Mouse (Mus musculus) cerebellum, adult 2 months (tissue): ENCODE data around the gene Prkrip1.

Experiments
- CTCF ChIP-seq: fragments of 200-500 bp; IDR thresholded peaks from 2 replicates; pipeline ENCODE4 v1.5.1; 2011; ENCODE audit warnings: low read depth, mild to moderate bottlenecking, control low read depth, low read length, moderate library complexity, borderline replicate concordance; ENCODE audit not compliant: insufficient read depth
- POLR2A ChIP-seq: fragments of 200-500 bp; IDR thresholded peaks from 2 replicates; pipeline ENCODE4 v1.6.1; 2011; ENCODE audit warnings: low read length, control low read depth, borderline replicate concordance; ENCODE audit not compliant: insufficient read depth

DNA sequence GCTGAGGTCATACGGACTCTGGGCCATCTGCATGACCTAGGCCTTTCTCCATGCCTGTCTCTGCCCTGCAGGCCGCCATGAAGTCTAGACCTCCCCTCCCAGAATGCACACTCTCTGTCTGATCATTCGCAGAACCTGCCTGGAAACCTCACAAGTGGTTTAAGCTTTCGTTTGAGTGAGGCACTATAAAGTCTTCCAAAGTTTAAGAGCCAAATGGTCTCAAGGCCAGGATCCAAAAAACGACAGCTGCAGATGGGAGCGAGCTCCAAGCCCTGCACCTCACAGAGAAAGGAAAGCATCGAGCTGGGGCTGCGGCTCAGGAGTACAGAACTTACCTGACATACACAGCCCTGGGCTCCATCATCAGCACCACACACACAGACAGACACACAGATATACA is 46.4 kb downstream of the Prkrip1 start:
- TF ChIP-seq CTCF: no peak
- no peak for TF ChIP-seq POLR2A
